Mouse (Mus musculus): Measurements from ENCODE around the gene Asb15. TPM values are rescaled to one million over a fixed set of nuclear protein-coding genes. Genes with fewer than 3 reads are reported as not detected.

The Asb15 gene
- 0.01 and 0.03 TPM in 2 replicates for polyA plus RNA-seq (2012; rRNA removed)

DNA sequence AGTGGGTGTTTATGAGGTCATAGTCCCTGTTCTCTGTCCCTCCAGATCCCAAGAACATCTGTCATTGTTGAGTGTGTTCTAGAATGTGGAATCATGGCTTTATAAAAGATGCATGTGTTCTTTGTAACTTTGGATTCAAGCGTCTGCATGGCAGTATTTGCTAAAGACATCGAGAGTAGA, at the start of gene Asb15:
Gene Asb15, plus strand, starts transcription at position 81 of the 180 bp plus-strand sequence.
- DNase-seq (ENCODE audit: low read depth): no peak
- no peak for TF ChIP-seq POLR2A (IDR thresholded peaks at IDR 0.05; ENCODE audit: borderline replicate concordance, extremely low read depth, insufficient read depth, insufficient read length, poor library complexity, severe bottlenecking)
- TF ChIP-seq CTCF (IDR thresholded peaks at IDR 0.05; ENCODE audit: borderline replicate concordance, extremely low read depth, insufficient read depth, insufficient read length): no peak

- no peak for DNase-seq (ENCODE audit: low read depth)
- TF ChIP-seq POLR2A (IDR thresholded peaks at IDR 0.05; ENCODE audit: borderline replicate concordance, extremely low read depth, insufficient read depth, insufficient read length, poor library complexity, severe bottlenecking) (no peak), CTCF (IDR thresholded peaks at IDR 0.05; ENCODE audit: borderline replicate concordance, extremely low read depth, insufficient read depth, insufficient read length) (no peak)
Measured at GRCm38 (mm10) chr6:24486530-24486929, 41.4 kb upstream of the Asb15 start.

- TF ChIP-seq CTCF (IDR thresholded peaks at IDR 0.05; ENCODE audit: borderline replicate concordance, extremely low read depth, insufficient read depth, insufficient read length) (0 out of 2 replicates have a peak, but pooled peaks have one; percentile 18), POLR2A (IDR thresholded peaks at IDR 0.05; ENCODE audit: borderline replicate concordance, extremely low read depth, insufficient read depth, insufficient read length, poor library complexity, severe bottlenecking) (no peak)
- DNase-seq (ENCODE audit: low read depth): peak; percentile 61
Measured at GRCm38 (mm10) chr6:24490341-24490740, 37.6 kb upstream of the Asb15 start.

GRCm38 (mm10) chr6:24504141-24504540, 23.8 kb upstream of the Asb15 start:
- TF ChIP-seq CTCF (IDR thresholded peaks at IDR 0.05; ENCODE audit: borderline replicate concordance, extremely low read depth, insufficient read depth, insufficient read length) (no peak), POLR2A (IDR thresholded peaks at IDR 0.05; ENCODE audit: borderline replicate concordance, extremely low read depth, insufficient read depth, insufficient read length, poor library complexity, severe bottlenecking) (no peak)
- peak; percentile 35 for DNase-seq (ENCODE audit: low read depth)

DNA sequence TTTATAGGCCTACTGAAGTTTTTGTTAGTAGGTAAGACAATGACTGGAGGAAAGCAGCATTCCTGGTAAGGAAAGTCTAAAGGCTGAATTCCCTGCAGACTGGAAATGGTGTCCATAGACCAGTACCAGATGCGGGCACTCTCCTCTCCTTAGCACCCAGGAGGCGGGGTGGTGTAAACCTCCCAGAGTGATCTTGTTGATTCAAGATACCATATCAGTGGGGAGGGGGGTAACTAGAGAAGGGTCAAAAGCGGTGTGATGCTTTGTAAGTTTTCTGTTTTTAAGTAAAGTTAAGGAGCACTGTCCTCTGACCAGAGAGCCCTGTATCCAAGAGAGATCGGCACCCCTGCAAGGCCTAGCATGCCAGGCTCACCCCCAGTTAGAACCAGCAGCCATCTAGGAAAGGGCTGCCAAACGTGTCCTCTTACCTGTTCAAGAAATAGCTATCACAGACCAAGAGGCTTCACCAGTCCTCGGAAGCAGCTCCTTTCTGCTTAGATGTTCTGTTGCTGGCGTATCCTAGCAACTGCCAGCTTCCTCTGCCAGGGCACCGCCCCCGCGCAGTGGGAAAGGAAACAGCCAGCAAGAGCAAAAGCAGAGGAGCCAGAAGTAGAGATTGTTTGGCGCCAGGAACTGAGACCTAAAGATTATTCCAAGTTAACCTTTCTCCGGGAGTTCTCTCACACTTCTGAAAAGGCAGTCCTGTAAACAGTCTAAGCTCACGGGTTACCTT, 13.2 kb upstream of the Asb15 start, which contains the start of gene Iqub:
Gene Iqub, minus strand, starts transcription at position 516 of the 733 bp plus-strand sequence.
- peak; percentile 93 for DNase-seq (ENCODE audit: low read depth)
- TF ChIP-seq POLR2A (IDR thresholded peaks at IDR 0.05; ENCODE audit: borderline replicate concordance, extremely low read depth, insufficient read depth, insufficient read length, poor library complexity, severe bottlenecking) (no peak), CTCF (IDR thresholded peaks at IDR 0.05; ENCODE audit: borderline replicate concordance, extremely low read depth, insufficient read depth, insufficient read length) (no peak)

DNA sequence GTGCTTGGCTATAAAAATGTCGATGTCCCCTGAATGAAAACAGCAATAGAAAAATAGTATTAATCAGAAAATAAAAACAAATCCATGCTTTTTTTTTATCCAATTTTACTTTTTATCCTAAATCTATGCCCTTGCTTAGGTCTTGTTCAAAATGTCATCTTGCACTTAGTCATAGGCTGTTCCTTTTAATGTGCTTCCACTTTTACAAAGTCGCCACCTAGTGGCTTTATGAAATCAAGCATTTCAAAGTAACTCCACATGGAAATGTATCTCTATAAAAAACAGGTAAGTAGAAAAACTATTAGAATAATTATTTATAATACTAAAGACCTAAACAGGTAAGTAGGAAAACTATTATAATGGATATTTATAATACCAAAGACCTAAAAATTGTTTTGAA, 11.7 kb upstream of the Asb15 start:
- TF ChIP-seq CTCF (IDR thresholded peaks at IDR 0.05; ENCODE audit: borderline replicate concordance, extremely low read depth, insufficient read depth, insufficient read length) (0 out of 2 replicates have a peak, but pooled peaks have one; percentile 24), POLR2A (IDR thresholded peaks at IDR 0.05; ENCODE audit: borderline replicate concordance, extremely low read depth, insufficient read depth, insufficient read length, poor library complexity, severe bottlenecking) (no peak)
- DNase-seq (ENCODE audit: low read depth): peak; percentile 76

GRCm38 (mm10) chr6:24525705-24526104, 2.2 kb upstream of the Asb15 start:
- TF ChIP-seq POLR2A (IDR thresholded peaks at IDR 0.05; ENCODE audit: borderline replicate concordance, extremely low read depth, insufficient read depth, insufficient read length, poor library complexity, severe bottlenecking) (no peak), CTCF (IDR thresholded peaks at IDR 0.05; ENCODE audit: borderline replicate concordance, extremely low read depth, insufficient read depth, insufficient read length) (no peak)
- no peak for DNase-seq (ENCODE audit: low read depth)

- TF ChIP-seq POLR2A (IDR thresholded peaks at IDR 0.05; ENCODE audit: borderline replicate concordance, extremely low read depth, insufficient read depth, insufficient read length, poor library complexity, severe bottlenecking): peak; percentile 68; the same call in 1 of the 2 replicates
- TF ChIP-seq CTCF (IDR thresholded peaks at IDR 0.05; ENCODE audit: borderline replicate concordance, extremely low read depth, insufficient read depth, insufficient read length): no peak
- DNase-seq (ENCODE audit: low read depth): peak; percentile 99
Measured at GRCm38 (mm10) chr6:24527155-24528063, 535 bp upstream of the Asb15 start, which contains the start of gene Ndufa5. Gene Ndufa5, minus strand, starts transcription at chr6:24528013.

DNA sequence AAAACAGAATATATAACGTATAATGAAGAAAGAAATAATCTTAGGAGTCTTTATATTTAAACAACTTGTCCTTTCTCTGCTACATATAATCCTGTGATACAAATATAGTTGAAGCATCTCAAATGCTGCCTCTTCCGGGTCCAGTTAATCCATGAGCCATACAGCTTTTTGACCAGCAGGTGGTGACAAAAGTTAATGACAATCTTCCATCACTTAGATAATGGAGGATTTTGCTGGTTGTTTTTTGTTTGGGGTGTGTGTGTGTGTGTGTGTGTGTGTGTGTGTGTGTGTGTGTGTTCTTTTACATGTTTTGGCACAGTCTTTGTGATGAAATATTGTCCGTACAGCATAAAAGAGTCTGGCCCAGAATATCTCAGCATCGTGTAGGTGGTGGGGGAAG, 2.2 kb downstream of the Asb15 start:
- DNase-seq (ENCODE audit: low read depth): peak; percentile 73
- TF ChIP-seq CTCF (IDR thresholded peaks at IDR 0.05; ENCODE audit: borderline replicate concordance, extremely low read depth, insufficient read depth, insufficient read length): peak; percentile 58; the same call in 1 of the 2 replicates
- no peak for TF ChIP-seq POLR2A (IDR thresholded peaks at IDR 0.05; ENCODE audit: borderline replicate concordance, extremely low read depth, insufficient read depth, insufficient read length, poor library complexity, severe bottlenecking)

DNA sequence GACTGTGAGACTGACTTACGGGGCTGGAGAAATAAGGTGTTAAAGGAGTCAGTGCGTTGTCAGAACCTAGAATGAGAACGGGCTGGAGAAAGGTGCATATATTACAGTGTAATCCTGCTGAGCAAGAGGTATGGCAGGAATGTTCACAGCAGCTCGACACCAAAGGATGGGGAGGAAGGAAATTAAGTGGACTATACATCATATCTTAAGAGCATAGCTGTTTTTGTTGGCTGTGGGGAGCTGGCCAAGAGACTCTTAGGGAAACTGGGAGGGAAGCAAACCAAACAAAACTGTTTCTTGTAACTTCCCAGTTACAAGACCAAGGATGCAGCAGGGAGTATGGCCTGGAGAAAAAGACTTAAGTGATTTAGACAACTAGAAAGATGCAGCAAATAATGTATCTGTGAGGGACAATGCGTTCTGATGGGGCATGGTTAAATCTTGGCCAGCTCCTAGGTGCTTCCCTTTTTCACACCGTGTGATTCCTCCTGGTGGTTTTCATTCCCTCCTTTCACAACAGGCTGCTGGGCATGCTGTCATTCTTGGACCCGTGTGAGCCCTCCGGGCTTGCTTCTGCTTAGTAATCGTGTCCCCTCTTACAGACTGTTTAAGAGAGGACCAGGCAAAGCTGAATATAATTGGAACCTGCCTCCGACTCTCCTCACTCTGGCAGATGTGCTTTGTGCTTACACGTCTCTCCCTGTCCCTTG, 2.9 kb downstream of the Asb15 start:
- TF ChIP-seq CTCF (IDR thresholded peaks at IDR 0.05; ENCODE audit: borderline replicate concordance, extremely low read depth, insufficient read depth, insufficient read length) (no peak), POLR2A (IDR thresholded peaks at IDR 0.05; ENCODE audit: borderline replicate concordance, extremely low read depth, insufficient read depth, insufficient read length, poor library complexity, severe bottlenecking) (no peak)
- peak; percentile 42 for DNase-seq (ENCODE audit: low read depth)

DNA sequence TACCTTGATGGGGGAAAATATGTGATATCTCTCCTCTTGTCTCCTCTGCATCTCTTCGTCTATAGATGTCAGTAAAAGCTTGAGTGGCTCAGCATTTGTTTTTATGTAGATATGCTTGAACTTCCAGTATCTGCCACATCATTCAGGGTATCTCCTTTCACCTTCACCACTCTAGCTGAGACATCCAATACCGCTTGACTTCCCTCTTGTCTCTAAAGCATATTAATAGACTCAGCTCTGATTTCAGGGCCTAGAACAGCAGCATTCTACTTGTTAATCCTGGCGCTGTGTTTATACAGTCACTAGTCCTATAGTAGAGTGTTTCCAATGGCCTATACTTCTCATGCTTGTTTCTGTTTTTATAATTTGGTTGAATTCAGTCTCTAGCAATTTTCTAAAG, 4.9 kb downstream of the Asb15 start:
- no peak for TF ChIP-seq CTCF (IDR thresholded peaks at IDR 0.05; ENCODE audit: borderline replicate concordance, extremely low read depth, insufficient read depth, insufficient read length)
- no peak for TF ChIP-seq POLR2A (IDR thresholded peaks at IDR 0.05; ENCODE audit: borderline replicate concordance, extremely low read depth, insufficient read depth, insufficient read length, poor library complexity, severe bottlenecking)
- DNase-seq (ENCODE audit: low read depth): no peak
